Mouse (Mus musculus) neural tube, embryonic 15.5 days (tissue): ENCODE results near the gene Myo3b. TPM values are rescaled to one million over a fixed set of nuclear protein-coding genes. Genes with fewer than 3 reads are reported as not detected.

Source experiments
- ATAC-seq: fragments of 200-750 bp; cut with Nextera tagmentation; 2 replicates; pipeline ENCODE4 v1.8.0; 2017; ENCODE audit warnings: mild to moderate bottlenecking, moderate TSS enrichment, moderate library complexity; ENCODE audit not compliant: low FRiP score
- H3K27ac ChIP-seq: fragments of 300-500 bp; sonication (generic); replicated peaks from 2 replicates; pipeline ENCODE4 v1.5.1; 2015; ENCODE audit warnings: mild to moderate bottlenecking, inconsistent platforms
- H3K27me3 ChIP-seq: fragments of 300-500 bp; sonication (generic); replicated peaks from 2 replicates; pipeline ENCODE4 v1.6.1; 2015; ENCODE audit warnings: inconsistent platforms
- H3K36me3 ChIP-seq: fragments of 300-500 bp; sonication (generic); 2 replicates; pipeline ENCODE4 v1.6.1; 2015; ENCODE audit warnings: inconsistent platforms
- H3K4me1 ChIP-seq: fragments of 300-500 bp; sonication (generic); 2 replicates; pipeline ENCODE4 v1.6.1; 2015; ENCODE audit warnings: inconsistent platforms
- H3K4me2 ChIP-seq: fragments of 300-500 bp; sonication (generic); 2 replicates; pipeline ENCODE4 v1.6.1; 2015; ENCODE audit warnings: inconsistent platforms, mild to moderate bottlenecking, moderate library complexity
- H3K4me3 ChIP-seq: fragments of 300-500 bp; sonication (generic); replicated peaks from 2 replicates; pipeline ENCODE4 v1.5.1; 2015; ENCODE audit warnings: mild to moderate bottlenecking, inconsistent platforms
- H3K9ac ChIP-seq: fragments of 300-500 bp; sonication (generic); replicated peaks from 2 replicates; pipeline ENCODE4 v1.6.1; 2015; ENCODE audit warnings: mild to moderate bottlenecking, inconsistent platforms
- H3K9me3 ChIP-seq: fragments of 300-500 bp; sonication (generic); replicated peaks from 2 replicates; pipeline ENCODE4 v1.6.1; 2016; ENCODE audit warnings: inconsistent platforms
- WGBS: fragments of 180-500 bp; shearing (Covaris S2); methylation state at CpG from one replicate; pipeline ENCODE4 v1.1.7; 2015; ENCODE audit warnings: mixed read lengths; 5-methylcytosine and 5-hydroxymethylcytosine counted together
- polyA plus RNA-seq: library from polyadenylated mRNA; unstranded; fragments of >200 nt; fragmentation: Nextera tagmentation; extraction: Ambion mirVana; gene quantifications from 2 replicates; pipeline ENCODE4 v1.2.1, GENCODE M21; 2015

Myo3b gene
- polyA plus RNA-seq, 1 experiment from 2014 or later, result 0.19 TPM

DNA sequence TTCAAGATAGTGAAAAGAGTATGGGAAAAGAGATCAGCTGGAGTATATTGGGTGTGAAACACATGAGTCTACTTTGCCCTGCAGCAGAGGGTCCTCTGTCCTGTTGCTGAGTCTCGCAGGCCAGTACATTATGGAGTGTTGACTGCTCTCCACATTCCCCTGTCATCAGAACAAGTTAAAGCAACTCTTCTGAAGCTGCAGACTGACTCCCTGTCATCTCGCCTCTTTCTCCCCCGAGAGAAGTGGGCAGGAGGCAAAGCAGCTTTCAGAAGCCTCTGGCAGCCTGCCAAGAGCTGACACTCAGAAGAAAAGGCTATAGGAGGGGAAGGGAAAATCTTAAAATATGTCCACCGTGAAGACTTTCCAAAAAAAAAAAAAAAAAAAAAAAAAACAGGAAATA is 404.1 kb downstream of the Myo3b start:
- no peaks in the 10 kb centered on the region for H3K36me3 ChIP-seq
- H3K4me2 ChIP-seq, result peak overlapping the region; percentile 31; the same call in 1 of the 2 replicates
- ATAC-seq, result no peak
- H3K4me3 ChIP-seq, result no peak overlapping the region
- H3K27me3 ChIP-seq, result no peaks in the 10 kb centered on the region
- H3K9ac ChIP-seq, result no peak overlapping the region
- no peak overlapping the region for H3K27ac ChIP-seq
- 4% methylated on average over 4 of the region's 4 CpGs for WGBS
- H3K4me1 ChIP-seq, result peaks cover 11% of the 10 kb centered on the region
- H3K9me3 ChIP-seq, result no peaks in the 10 kb centered on the region

DNA sequence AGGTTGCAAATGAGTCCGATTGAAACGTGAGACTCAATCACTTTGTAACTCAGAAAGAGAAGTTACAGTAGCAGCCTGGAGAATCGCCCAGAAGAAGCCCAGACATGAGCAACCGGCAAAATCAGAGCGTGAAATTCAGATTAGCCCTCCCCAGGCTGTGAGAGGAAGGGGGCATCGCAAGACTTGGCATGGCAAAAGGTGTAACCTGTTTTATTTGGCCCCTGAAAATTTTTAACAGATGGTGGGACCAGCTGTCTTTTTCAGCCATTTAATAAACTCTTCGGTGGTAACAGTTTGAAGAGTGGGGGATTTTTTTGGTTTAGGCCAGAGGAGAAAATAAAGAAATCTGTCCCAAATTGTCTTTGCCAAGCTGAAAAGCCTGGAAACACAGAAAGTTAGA is 405.2 kb downstream of the Myo3b start:
- Histone ChIP-seq H3K9ac (no peak overlapping the region), H3K27me3 (peaks cover 6% of the 10 kb centered on the region; the same call in 1 of the 2 replicates), H3K4me1 (peaks cover 11% of the 10 kb centered on the region), H3K4me3 (no peak overlapping the region), H3K9me3 (no peaks in the 10 kb centered on the region), H3K4me2 (peak overlapping the region; percentile 31), H3K27ac (no peak overlapping the region), H3K36me3 (no peaks in the 10 kb centered on the region)
- no peak for ATAC-seq
- 4% methylated on average over 7 of the region's 7 CpGs for WGBS

DNA sequence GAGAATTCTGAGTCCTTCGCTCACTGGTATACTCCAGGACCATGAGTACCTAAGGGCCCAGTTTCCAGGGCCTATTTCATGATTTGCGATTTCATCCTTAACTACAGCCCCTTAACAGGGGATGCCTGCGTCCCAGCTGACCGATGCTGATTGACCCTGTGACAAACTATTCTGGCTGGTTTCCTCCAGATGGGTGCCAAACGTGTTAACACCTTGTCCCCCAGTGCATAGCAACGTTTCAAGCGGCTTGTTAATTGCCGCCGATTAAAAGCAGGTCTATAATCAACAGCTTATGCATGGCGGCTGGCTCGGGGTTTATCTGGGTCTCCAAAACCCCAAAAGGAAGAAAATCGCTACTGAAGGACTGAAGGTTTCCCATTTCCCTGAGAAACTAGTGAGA is 417.3 kb downstream of the Myo3b start:
- Histone ChIP-seq H3K4me3 (peak overlapping the region; percentile 28), H3K27ac (no peak overlapping the region), H3K9me3 (no peaks in the 10 kb centered on the region), H3K9ac (no peak overlapping the region), H3K4me2 (peak overlapping the region; percentile 54), H3K36me3 (no peaks in the 10 kb centered on the region), H3K27me3 (no peaks in the 10 kb centered on the region), H3K4me1 (peaks cover 4% of the 10 kb centered on the region; the same call in 1 of the 2 replicates)
- WGBS, result 3% methylated on average over 12 of the region's 12 CpGs
- no peak for ATAC-seq

DNA sequence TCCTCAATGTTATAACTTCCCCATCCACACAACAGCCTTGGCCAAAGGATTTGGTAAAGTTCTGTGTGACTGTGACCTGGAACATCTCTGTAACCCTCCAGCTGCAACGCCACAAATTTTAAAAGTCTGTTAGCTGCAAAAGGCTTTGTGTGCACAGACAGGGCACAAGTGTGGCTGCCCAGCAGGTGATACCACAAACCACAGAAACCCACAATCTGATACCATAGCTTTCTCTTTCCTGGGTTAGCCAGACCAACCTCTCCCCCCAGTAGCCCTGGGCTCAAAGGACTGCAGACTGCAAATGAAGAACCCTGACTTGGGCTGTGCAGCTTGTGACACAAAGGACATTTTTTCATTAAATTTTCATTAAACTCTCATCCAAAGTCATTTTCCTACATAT is 424.7 kb downstream of the Myo3b start:
- Histone ChIP-seq H3K4me3 (no peak overlapping the region), H3K27ac (no peak overlapping the region), H3K27me3 (0 out of 2 replicates have a peak, but pooled peaks cover 5% of the 10 kb centered on the region), H3K4me2 (no peak overlapping the region), H3K4me1 (no peaks in the 10 kb centered on the region), H3K9ac (no peak overlapping the region), H3K9me3 (no peaks in the 10 kb centered on the region), H3K36me3 (no peaks in the 10 kb centered on the region)
- no peak for ATAC-seq
- 80% methylated on average over 1 of the region's 1 CpGs for WGBS

DNA sequence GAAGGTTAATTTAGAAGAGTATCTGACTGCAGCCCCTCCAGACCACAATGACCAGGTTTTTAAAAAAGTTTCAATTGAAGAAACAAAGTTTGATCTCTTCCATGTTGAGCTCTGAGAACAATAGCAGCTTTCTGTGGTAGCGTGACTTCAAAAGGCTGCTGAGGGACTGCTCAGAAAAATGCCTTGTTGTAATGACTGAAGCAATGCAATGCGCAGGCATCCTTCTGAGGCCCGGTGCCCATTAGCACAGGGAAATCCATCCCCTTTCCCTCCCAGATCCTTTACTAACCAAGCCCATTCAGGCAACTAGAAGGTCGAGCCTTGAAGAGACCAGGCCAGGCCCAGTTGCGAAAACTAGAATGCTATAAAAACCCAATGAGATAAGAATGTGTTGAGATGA is 432.2 kb downstream of the Myo3b start:
- 16% methylated on average over 5 of the region's 5 CpGs for WGBS

DNA sequence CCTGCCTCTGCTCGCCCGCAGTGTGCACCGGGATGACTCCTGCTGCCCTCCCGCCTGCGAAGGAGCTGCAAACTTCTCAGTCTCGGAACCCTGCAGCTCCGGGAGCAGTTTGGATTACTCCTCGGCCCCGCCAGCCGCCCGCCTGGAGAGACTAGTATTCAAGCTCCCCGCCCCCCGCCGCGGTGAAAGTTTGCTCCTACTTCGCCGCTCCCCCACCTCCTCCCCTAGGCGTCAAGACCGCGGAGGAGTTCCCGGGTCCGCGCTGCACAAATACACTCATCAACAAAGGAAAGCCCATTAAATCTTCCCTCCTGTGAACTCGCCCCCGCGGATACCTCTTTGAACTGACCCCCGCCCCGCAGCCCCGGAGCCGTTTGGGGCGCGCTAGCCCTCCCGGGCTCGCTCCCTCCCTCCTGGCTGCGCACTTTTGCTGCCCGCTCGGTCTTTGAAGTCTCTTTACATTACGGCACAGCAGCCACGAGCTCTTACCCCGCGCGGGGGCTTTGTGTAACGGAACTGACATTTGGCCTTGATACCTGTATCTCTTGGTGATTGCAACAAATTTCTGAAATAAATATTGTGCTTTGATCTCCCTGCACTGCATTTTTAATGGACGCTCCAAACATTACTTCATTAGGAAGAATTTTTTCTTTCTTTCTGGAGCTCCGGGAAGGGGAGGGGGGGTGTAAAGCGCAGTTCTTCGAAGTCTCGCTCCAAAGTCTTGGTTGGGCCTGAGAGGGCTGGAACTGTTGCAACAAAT is 433.1 kb downstream of the Myo3b start:
- ATAC-seq, result no peak
- WGBS, result 1% methylated on average over 48 of the region's 48 CpGs
- H3K4me3 ChIP-seq, result peak overlapping the region; percentile 33
- H3K9ac ChIP-seq, result 0 out of 2 replicates have a peak overlapping the region, but pooled peaks have one; percentile 3
- H3K4me1 ChIP-seq, result peaks cover 48% of the 10 kb centered on the region
- H3K9me3 ChIP-seq, result no peaks in the 10 kb centered on the region
- peak overlapping the region; percentile 63 for H3K4me2 ChIP-seq
- peaks cover 69% of the 10 kb centered on the region for H3K27me3 ChIP-seq
- no peaks in the 10 kb centered on the region for H3K36me3 ChIP-seq
- H3K27ac ChIP-seq, result no peak overlapping the region

More for the DNA sequence above, 432.2 kb downstream of the Myo3b start:
- Histone ChIP-seq H3K36me3 (no peaks in the 10 kb centered on the region), H3K27ac (no peak overlapping the region), H3K27me3 (peaks cover 60% of the 10 kb centered on the region), H3K4me1 (peaks cover 39% of the 10 kb centered on the region), H3K4me3 (no peak overlapping the region), H3K9ac (no peak overlapping the region), H3K4me2 (no peak overlapping the region), H3K9me3 (no peaks in the 10 kb centered on the region)
- no peak for ATAC-seq

Other genes with a start within 250 kb of the Myo3b start
- 1.9 and 2.2 TPM in 2 replicates for gene Ccdc173, start 249.6 kb upstream of the Myo3b start, polyA plus RNA-seq
- gene Phospho2, start 249.5 kb upstream of the Myo3b start, polyA plus RNA-seq, result 35.0 and 36.3 TPM in 2 replicates
- gene Klhl23, start 217.2 kb upstream of the Myo3b start, polyA plus RNA-seq, result 88.3 and 96.9 TPM in 2 replicates
- 263 and 279 TPM in 2 replicates for gene Ssb, start 177.6 kb upstream of the Myo3b start, polyA plus RNA-seq
- gene Mettl5, start 153.5 kb upstream of the Myo3b start, polyA plus RNA-seq, result 30.3 and 34.6 TPM in 2 replicates
- gene Ubr3, start 141.9 kb upstream of the Myo3b start, polyA plus RNA-seq, result 15.2 and 17.7 TPM in 2 replicates